Mouse (Mus musculus) midbrain, embryonic 15.5 days (tissue): Measurements from ENCODE around the gene Trmt11. TPM values are rescaled to one million over a fixed set of nuclear protein-coding genes. Genes with fewer than 3 reads are reported as not detected.

Experiments used
- ATAC-seq: fragments of 200-750 bp; cut with Nextera tagmentation; replicated peaks from 2 replicates; pipeline ENCODE4 v1.8.0; 2017; ENCODE audit warnings: moderate TSS enrichment
- H3K27ac ChIP-seq: fragments of 300-500 bp; sonication (generic); 2 replicates; pipeline ENCODE4 v1.5.1; 2015; ENCODE audit warnings: mild to moderate bottlenecking, inconsistent platforms
- H3K27me3 ChIP-seq: fragments of 300-500 bp; sonication (generic); replicated peaks from 2 replicates; pipeline ENCODE4 v1.6.1; 2015; ENCODE audit warnings: inconsistent platforms
- H3K36me3 ChIP-seq: fragments of 300-500 bp; sonication (generic); replicated peaks from 2 replicates; pipeline ENCODE4 v1.6.1; 2015; ENCODE audit warnings: inconsistent platforms
- H3K4me1 ChIP-seq: fragments of 300-500 bp; sonication (generic); 2 replicates; pipeline ENCODE4 v1.6.1; 2015; ENCODE audit warnings: inconsistent platforms
- H3K4me2 ChIP-seq: fragments of 300-500 bp; sonication (generic); 2 replicates; pipeline ENCODE4 v1.6.1; 2015; ENCODE audit warnings: inconsistent platforms, mild to moderate bottlenecking, moderate library complexity
- H3K4me3 ChIP-seq: fragments of 300-500 bp; sonication (generic); 2 replicates; pipeline ENCODE4 v1.5.1; 2015; ENCODE audit warnings: mild to moderate bottlenecking, inconsistent platforms
- H3K9ac ChIP-seq: fragments of 300-500 bp; sonication (generic); 2 replicates; pipeline ENCODE4 v1.6.1; 2015; ENCODE audit warnings: mild to moderate bottlenecking, inconsistent platforms
- H3K9me3 ChIP-seq: fragments of 300-500 bp; sonication (generic); 2 replicates; pipeline ENCODE4 v1.6.1; 2016; ENCODE audit warnings: inconsistent platforms
- WGBS: fragments of 180-500 bp; shearing (Covaris S2); methylation state at CpG from one replicate; pipeline ENCODE4 v1.1.7; 2015; ENCODE audit warnings: mixed read lengths; 5-methylcytosine and 5-hydroxymethylcytosine counted together
- polyA plus RNA-seq: library from polyadenylated mRNA; unstranded; fragments of >200 nt; fragmentation: Nextera tagmentation; extraction: Ambion mirVana; gene quantifications from 2 replicates; pipeline ENCODE4 v1.2.1, GENCODE M21; 2015

Trmt11 gene
- polyA plus RNA-seq, 1 experiment from 2014 or later, result 23.4 TPM

- Histone ChIP-seq H3K27me3 (no peaks in the 10 kb centered on the region; the same call in 1 of the 2 replicates), H3K9me3 (no peaks in the 10 kb centered on the region), H3K4me1 (peaks cover 6% of the 10 kb centered on the region), H3K36me3 (no peaks in the 10 kb centered on the region), H3K4me3 (peak overlapping the region; percentile 87), H3K9ac (peak overlapping the region; percentile 78), H3K4me2 (peak overlapping the region; percentile 70), H3K27ac (peak overlapping the region; percentile 96)
- peak; percentile 100 for ATAC-seq
- WGBS, result 1% methylated on average over 49 of the region's 49 CpGs
Observed at GRCm38 (mm10) chr10:30618091-30618917, 17.8 kb upstream of the Trmt11 start.

DNA sequence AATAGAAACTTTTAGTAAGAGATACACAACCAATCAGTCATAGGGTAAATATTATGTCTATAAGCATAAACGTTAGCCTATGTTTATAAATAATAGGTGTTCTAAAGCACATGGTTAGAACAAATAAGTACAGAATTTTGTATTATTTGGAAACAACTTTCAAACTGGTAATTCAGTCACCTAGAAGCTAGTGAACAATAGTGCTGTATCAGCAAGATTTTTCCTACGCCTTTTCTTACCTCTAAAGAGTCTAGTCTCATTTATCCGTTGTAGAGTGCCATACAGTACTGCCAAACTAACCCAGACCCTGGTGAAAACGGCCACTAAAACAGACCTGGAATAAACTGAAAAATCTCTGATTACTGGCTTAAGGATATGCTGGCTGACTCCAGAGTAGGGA, 12.5 kb upstream of the Trmt11 start:
- Histone ChIP-seq H3K4me1 (peaks cover 3% of the 10 kb centered on the region), H3K27ac (no peak overlapping the region), H3K9ac (no peak overlapping the region), H3K9me3 (no peaks in the 10 kb centered on the region), H3K4me3 (no peak overlapping the region), H3K4me2 (no peak overlapping the region), H3K27me3 (no peaks in the 10 kb centered on the region), H3K36me3 (0 out of 2 replicates have a peak, but pooled peaks cover 5% of the 10 kb centered on the region)
- ATAC-seq, result no peak
- WGBS, result 86% methylated on average over 4 of the region's 4 CpGs

DNA sequence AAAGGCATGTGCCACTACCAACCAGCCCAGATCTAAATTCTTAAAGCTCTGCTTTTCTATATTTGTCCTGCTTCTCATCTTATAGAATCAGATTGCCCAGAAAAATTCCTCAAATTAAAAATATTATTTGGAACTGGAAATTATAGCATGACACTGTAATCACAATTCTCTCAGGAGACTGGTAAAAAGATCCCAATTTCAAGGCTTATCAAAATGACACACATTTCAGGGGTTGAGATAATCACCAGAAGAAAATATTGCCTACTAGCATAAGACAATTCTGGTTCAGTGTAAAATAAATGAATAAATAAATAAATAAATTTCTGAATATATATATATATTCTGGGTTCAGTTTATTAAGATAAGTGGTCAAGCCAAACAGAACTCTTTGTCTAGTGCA, 9.1 kb upstream of the Trmt11 start:
- H3K4me1 ChIP-seq, result no peaks in the 10 kb centered on the region
- H3K36me3 ChIP-seq, result 0 out of 2 replicates have a peak, but pooled peaks cover 5% of the 10 kb centered on the region
- H3K27me3 ChIP-seq, result no peaks in the 10 kb centered on the region
- no peak overlapping the region for H3K4me2 ChIP-seq
- no peak overlapping the region for H3K27ac ChIP-seq
- H3K9ac ChIP-seq, result no peak overlapping the region
- ATAC-seq, result no peak
- H3K4me3 ChIP-seq, result no peak overlapping the region
- H3K9me3 ChIP-seq, result no peaks in the 10 kb centered on the region

DNA sequence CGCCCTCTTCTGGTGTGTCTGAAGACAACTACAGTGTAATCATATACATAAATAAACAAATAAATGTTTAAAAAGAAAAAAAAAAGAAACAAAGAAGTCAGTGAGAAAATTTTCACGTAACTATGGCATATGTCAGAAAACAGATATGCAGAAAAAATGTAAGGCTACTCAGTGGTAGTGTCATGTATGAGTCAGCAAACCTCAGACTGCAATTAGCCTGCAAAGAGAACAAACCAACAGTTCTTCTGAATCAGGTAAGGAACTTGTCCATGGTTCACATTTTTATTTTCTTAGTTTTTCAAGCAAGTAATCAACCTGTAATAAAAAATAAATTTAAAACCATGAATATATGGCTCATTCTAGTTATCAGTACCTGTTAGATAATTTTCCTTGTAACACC, 7.6 kb upstream of the Trmt11 start:
- Histone ChIP-seq H3K27me3 (no peaks in the 10 kb centered on the region), H3K4me1 (no peaks in the 10 kb centered on the region), H3K4me2 (no peak overlapping the region), H3K4me3 (no peak overlapping the region), H3K27ac (no peak overlapping the region), H3K9ac (no peak overlapping the region), H3K36me3 (0 out of 2 replicates have a peak, but pooled peaks cover 5% of the 10 kb centered on the region), H3K9me3 (no peaks in the 10 kb centered on the region)
- 69% methylated on average over 2 of the region's 2 CpGs for WGBS
- no peak for ATAC-seq

- Histone ChIP-seq H3K27ac (peak overlapping the region; percentile 85), H3K9me3 (no peaks in the 10 kb centered on the region), H3K27me3 (no peaks in the 10 kb centered on the region), H3K4me2 (peak overlapping the region; percentile 63), H3K4me3 (peak overlapping the region; percentile 75), H3K36me3 (0 out of 2 replicates have a peak, but pooled peaks cover 2% of the 10 kb centered on the region), H3K4me1 (peaks cover 21% of the 10 kb centered on the region), H3K9ac (peak overlapping the region; percentile 73)
- ATAC-seq, result peak; percentile 92
- 0% methylated on average over 27 of the region's 27 CpGs for WGBS
Observed at GRCm38 (mm10) chr10:30600094-30600534, 435 bp downstream of the Trmt11 start.

DNA sequence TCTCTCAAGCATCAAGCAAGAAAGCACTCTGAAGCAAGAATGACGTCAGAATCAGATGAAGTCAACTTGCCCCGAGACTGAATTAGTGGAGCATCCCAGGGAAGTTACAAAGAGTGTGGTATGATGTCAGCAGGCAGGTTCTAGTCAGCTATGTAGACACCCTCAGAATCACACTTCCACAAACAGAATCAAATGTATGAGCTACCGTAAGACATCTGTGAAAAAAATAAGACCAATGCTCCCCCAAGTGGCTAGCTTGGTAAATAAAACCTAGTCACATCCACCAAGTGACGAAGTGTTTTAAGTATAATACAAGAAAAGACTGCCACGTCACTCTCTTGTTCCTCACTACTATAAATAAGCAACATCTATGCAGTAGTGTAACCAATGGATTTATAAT, 13.5 kb downstream of the Trmt11 start:
- H3K4me2 ChIP-seq, result no peak overlapping the region
- no peaks in the 10 kb centered on the region for H3K4me1 ChIP-seq
- no peaks in the 10 kb centered on the region for H3K9me3 ChIP-seq
- no peak overlapping the region for H3K9ac ChIP-seq
- peaks cover 13% of the 10 kb centered on the region; the same call in 1 of the 2 replicates for H3K36me3 ChIP-seq
- 65% methylated on average over 5 of the region's 5 CpGs for WGBS
- no peak overlapping the region for H3K27ac ChIP-seq
- peak; percentile 60; the same call in 1 of the 2 replicates for ATAC-seq
- no peaks in the 10 kb centered on the region for H3K27me3 ChIP-seq
- no peak overlapping the region for H3K4me3 ChIP-seq

GRCm38 (mm10) chr10:30585691-30586090, 14.9 kb downstream of the Trmt11 start:
- no peak overlapping the region for H3K4me3 ChIP-seq
- H3K4me1 ChIP-seq, result no peaks in the 10 kb centered on the region
- H3K36me3 ChIP-seq, result peaks cover 13% of the 10 kb centered on the region; the same call in 1 of the 2 replicates
- H3K9me3 ChIP-seq, result no peaks in the 10 kb centered on the region
- no peak overlapping the region for H3K9ac ChIP-seq
- no peak for ATAC-seq
- H3K27me3 ChIP-seq, result no peaks in the 10 kb centered on the region
- no peak overlapping the region for H3K27ac ChIP-seq
- no peak overlapping the region for H3K4me2 ChIP-seq
- 98% methylated on average over 1 of the region's 1 CpGs for WGBS

DNA sequence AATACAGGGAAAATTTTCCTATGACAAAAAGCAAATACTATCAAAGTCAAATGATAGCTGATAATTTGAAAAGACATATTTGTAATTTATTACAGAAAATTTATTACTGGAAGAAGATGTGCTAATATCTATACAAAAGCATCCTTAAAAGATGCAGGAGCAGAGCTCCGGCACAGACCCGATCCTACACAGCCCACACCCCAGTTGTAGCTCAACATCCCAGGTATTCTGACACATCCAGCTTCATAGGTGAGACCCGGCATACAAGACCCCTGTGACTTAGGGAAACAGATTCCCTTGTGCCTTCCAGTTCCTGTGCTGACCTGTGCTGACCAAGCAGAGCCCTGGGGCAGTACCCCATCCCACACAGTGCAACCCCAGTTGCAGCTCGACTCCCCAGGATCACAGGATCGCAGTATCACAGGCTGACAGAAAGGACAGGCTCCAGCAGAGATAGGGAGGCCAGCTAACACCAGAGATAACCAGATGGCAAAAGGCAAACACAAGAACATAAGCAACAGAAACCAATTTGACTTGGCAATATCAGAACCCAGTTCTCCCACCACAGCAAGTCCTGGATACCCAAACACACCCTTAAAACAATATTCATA, 22.8 kb downstream of the Trmt11 start:
- no peak overlapping the region for H3K4me2 ChIP-seq
- ATAC-seq, result no peak

GRCm38 (mm10) chr10:30566364-30566763, 34.2 kb downstream of the Trmt11 start:
- Histone ChIP-seq H3K4me3 (no peak overlapping the region), H3K27ac (no peak overlapping the region), H3K9me3 (no peaks in the 10 kb centered on the region), H3K4me2 (no peak overlapping the region), H3K9ac (no peak overlapping the region), H3K36me3 (peaks cover 11% of the 10 kb centered on the region; the same call in 1 of the 2 replicates), H3K27me3 (no peaks in the 10 kb centered on the region), H3K4me1 (no peaks in the 10 kb centered on the region)
- no peak for ATAC-seq

More for the DNA sequence above, 22.8 kb downstream of the Trmt11 start:
- H3K27me3 ChIP-seq, result no peaks in the 10 kb centered on the region
- no peak overlapping the region for H3K4me3 ChIP-seq
- peaks cover 2% of the 10 kb centered on the region; the same call in 1 of the 2 replicates for H3K36me3 ChIP-seq
- no peaks in the 10 kb centered on the region for H3K9me3 ChIP-seq
- no peak overlapping the region for H3K27ac ChIP-seq
- WGBS, result 95% methylated on average over 5 of the region's 5 CpGs
- no peak overlapping the region for H3K9ac ChIP-seq
- H3K4me1 ChIP-seq, result no peaks in the 10 kb centered on the region

DNA sequence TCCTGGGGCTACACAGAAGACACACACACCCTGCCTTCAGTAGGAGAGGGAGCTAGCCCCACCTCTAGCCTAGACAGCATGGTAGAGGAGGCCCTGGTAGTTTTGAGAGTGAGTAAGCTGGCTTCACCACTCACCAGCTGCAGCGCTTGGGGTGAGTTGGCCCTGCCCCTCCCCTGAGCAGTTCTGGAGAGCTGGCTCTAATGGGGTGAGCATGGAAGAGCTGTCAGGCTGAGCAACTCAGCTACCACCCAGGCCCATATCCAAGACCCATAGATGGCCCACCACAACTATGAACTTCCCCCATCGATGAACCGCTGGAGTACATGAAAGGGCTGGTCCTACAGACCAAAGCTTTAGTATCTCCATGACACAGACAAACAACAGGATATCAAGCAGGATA, 35.9 kb downstream of the Trmt11 start:
- Histone ChIP-seq H3K27me3 (no peaks in the 10 kb centered on the region), H3K4me2 (no peak overlapping the region), H3K4me3 (no peak overlapping the region), H3K36me3 (peaks cover 11% of the 10 kb centered on the region; the same call in 1 of the 2 replicates), H3K9me3 (no peaks in the 10 kb centered on the region), H3K4me1 (no peaks in the 10 kb centered on the region), H3K27ac (no peak overlapping the region), H3K9ac (no peak overlapping the region)
- no peak for ATAC-seq
- 96% methylated on average over 3 of the region's 3 CpGs for WGBS

GRCm38 (mm10) chr10:30555686-30556578, 44.6 kb downstream of the Trmt11 start:
- 92% methylated on average over 11 of the region's 11 CpGs for WGBS
- H3K9ac ChIP-seq, result no peak overlapping the region
- H3K4me3 ChIP-seq, result no peak overlapping the region
- H3K9me3 ChIP-seq, result no peaks in the 10 kb centered on the region
- H3K4me2 ChIP-seq, result no peak overlapping the region
- no peaks in the 10 kb centered on the region for H3K4me1 ChIP-seq
- H3K27ac ChIP-seq, result no peak overlapping the region
- H3K27me3 ChIP-seq, result no peaks in the 10 kb centered on the region
- H3K36me3 ChIP-seq, result peaks cover 9% of the 10 kb centered on the region; the same call in 1 of the 2 replicates
- ATAC-seq, result no peak

DNA sequence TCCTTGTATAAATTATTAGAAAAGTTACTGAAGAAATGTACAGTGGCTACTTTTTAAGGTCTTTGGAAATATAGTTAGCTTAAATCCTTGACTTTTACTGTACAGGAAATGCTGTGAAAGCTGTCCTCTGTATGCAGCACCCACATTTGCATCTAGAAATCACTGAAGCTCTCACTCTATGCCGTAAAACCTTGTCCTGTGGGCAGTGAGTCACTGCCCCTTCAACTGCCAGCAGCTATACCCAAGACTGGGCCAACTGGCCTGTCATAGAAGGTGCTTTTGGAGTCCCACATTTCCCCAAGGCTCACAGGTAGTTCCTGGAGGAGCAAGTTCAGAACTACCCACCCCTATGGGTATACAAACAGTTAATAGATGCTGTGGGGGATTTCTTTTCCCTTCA, 48.2 kb downstream of the Trmt11 start:
- 95% methylated on average over 1 of the region's 1 CpGs for WGBS
- Histone ChIP-seq H3K4me3 (no peak overlapping the region), H3K36me3 (peaks cover 12% of the 10 kb centered on the region; the same call in 1 of the 2 replicates), H3K27me3 (no peaks in the 10 kb centered on the region), H3K9ac (no peak overlapping the region), H3K4me1 (no peaks in the 10 kb centered on the region), H3K9me3 (no peaks in the 10 kb centered on the region), H3K27ac (no peak overlapping the region), H3K4me2 (no peak overlapping the region)
- no peak for ATAC-seq
